Mouse (Mus musculus) frontal cortex, adult 2 months (tissue): Measurements from ENCODE around the gene Ddx58. TPM values are rescaled to one million over a fixed set of nuclear protein-coding genes. Genes with fewer than 3 reads are reported as not detected.

Experiments
- DNase-seq, 2 experiments: peaks; one replicate each; pipeline ENCODE4 v3.0.0; 2022; ENCODE audit warnings: low spot score in 1 of 2; ENCODE audit errors: extremely low spot score in 1 of 2
- polyA plus RNA-seq: library from polyadenylated mRNA; depleted of rRNA; stranded (reverse); fragments of >200 nt; gene quantifications from 2 replicates; pipeline ENCODE4 v1.2.3, GENCODE M21; 2012; rRNA removed

The Ddx58 gene
- polyA plus RNA-seq, result 5.8 and 6.0 TPM in 2 replicates

DNA sequence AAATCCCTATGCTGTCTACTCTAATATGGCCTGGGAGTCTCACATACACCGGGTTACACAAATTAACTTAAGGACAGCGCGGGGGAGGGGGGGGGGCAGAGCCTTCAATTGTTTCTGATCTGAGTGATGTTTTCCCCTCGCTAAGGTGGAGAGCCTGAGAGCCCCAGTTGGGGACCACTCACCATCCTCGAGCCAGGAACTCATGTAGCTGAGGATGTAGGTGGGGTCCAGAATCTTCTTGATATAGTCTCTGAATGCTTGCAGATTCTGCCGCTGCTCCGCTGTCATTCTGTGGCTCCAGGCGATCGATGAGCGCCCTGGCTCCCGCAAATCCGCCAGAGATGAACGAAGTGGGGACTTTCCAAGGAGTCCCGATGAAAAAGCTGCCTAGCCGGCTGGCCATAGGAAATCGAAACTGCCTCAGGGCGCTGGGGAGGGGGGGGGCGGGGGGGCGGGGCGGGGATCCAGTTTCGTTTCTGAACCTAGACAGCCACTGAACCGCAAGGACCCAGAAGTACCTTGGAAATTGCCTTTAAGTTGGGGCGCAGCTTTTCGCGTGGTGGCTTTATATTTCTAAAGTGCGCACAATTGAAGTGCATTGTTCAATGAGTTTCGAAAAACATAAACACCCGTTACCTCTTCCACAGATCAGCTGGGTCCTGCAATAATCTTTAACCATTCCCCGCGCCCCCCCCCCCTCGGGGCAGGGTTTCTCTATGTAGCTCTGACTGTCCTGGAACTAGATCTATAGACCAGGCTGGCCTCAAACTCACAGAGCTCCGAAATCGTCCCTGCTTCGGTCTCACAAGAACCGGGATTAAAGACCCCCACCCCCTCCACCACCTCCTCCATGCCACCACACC lies at the start of gene Ddx58:
Gene Ddx58, minus strand, starts transcription at position 420 of the 863 bp plus-strand sequence.
- DNase-seq, result no peak

DNA sequence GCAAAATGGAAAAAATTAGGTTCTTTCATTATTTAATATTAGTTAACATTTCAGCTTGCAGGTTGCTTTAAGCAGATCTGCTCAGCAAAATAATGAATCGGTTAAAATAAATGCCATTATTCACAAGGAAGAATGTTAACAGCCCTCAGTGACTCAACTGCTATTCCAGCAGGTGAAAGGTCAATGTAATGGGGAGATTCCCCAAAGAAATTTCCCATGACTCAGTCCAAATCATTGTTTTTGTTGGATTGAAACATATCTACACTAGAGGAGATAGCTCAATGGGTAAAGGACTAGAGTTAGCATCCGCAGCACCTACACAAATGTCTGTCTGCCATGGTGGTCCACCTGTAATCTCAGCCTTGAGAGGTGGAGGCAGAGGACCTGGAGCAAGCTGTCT lies 49.4 kb upstream of the Ddx58 start:
- no peak for DNase-seq

DNA sequence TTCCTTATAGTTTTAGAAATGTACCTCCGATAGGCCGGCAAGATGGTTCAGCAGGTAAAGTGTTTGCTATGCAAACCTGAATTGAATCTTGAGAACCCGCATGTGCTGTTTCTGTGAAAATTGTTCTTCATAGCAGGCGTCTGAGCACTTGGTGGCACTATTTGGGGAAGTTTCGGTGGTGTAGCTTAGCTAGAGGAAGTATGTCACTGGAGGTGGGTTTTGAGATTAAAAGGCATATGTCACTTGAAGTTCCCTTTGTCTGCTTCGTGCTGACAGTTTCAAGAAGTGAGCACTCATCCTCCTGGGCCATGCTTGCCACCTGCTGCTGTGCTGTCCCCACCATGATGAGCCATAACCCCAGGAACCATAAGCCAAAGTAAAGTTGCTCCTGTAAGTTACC lies 47.8 kb upstream of the Ddx58 start:
- DNase-seq, result no peak

DNA sequence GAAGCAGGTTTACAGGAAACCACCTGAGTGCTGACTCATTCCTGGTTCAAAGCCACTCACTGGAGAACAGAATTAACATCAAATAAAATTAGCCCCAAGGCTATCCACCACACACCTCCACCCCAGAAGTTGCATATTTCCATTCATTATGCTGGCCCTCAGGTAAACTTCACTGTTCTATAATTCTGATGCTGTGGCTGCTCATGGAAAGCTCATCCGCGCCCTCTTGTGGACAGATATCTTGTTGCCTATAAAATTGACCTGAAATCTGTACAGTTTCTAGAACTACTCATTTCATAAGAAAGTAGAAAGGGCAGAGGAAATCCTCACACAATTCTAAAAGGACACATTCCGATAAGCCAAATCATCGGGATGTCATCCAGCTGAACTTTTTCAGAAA lies 46.0 kb upstream of the Ddx58 start:
- peak; percentile 62 to 91 for DNase-seq

DNA sequence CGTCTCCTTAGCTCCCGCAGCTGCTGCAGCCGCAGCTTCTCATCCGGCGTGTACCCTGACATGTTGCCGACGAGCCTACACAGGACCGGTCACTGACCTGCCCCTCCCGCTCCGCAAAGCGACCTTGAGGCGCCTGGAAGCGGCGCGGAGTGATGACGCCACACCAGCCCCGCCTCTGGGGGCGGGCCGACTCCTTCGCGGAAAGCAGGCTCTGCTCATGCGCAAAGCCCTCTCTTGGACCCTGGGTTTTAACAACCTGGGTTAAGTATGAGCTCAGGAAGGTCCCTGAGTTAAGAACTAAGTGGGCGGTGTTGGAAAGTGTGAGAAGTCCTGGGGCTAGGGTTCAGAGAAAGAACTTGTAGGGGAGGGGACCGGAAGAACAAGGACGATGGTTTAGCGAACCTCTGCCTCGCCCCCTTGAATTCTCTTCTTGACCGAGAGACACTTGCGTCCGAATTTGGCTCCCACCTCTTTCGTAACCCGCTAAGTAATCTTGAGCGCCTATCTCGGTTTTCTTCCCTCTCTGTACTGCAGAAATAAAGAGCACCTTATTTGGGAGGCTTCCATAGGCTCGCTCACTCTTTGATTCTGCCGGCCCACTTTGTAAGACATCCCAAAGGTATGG lies 39.8 kb upstream of the Ddx58 start, which contains the start of gene Ndufb6:
Gene Ndufb6, minus strand, starts transcription at position 146 of the 625 bp plus-strand sequence.
- DNase-seq, result peak; percentile 79 to 94

DNA sequence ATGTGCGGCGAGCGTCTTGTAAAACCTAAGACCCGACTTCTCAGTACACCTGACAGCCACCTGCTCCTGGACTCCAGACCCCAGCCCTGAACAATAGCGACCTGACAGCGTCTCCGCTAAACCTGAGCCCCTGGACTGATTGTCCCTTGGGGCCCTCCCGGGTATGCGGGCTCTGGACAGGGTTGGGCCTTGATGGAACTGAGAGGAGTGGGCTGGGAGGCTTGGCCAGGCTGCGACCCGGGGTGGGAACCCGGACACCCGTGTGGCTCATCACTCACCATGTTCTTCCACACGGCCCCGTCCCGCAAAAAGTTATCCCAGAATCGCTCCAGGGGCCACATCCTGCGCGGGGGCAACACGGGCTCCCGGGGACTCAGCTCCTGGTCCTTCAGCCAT lies 39.2 kb upstream of the Ddx58 start:
- DNase-seq, result peak; percentile 11 to 19

DNA sequence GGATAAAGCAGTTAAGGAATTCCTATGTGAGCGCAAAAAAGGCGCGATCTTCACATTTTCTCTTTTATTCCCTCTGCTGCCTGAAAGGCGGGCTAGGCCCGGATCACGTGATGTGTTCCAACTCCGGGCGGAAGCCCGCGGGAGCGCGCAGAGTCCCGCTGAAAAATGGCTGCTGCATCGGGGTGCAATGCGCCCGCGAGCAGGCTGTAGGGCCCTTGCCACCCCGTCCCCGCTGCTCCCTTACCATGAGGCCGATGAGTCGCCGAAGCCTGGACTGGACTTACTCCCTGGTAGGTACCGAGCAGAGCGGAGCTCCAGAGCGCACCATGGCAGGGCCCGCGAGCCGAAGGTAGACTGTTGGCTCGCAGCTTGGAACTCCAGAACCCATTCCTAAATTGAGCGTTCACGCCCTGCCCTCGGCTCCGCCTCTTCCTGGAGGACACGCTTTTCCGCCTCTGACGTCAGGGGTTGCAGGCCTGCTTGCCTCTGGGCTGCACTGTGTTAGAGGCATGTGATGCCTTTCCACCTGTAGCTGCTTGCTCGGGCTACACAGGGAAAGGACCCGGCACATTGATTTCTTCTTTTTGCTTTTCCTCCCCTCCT lies 29.9 kb upstream of the Ddx58 start, which contains the start of the genes Smim27 and Topors:
Gene Smim27, plus strand, starts transcription at position 150 of the 603 bp plus-strand sequence.
Gene Topors, minus strand, starts transcription at position 421 of the 603 bp plus-strand sequence.
- DNase-seq, result peak; percentile 93 to 96

DNA sequence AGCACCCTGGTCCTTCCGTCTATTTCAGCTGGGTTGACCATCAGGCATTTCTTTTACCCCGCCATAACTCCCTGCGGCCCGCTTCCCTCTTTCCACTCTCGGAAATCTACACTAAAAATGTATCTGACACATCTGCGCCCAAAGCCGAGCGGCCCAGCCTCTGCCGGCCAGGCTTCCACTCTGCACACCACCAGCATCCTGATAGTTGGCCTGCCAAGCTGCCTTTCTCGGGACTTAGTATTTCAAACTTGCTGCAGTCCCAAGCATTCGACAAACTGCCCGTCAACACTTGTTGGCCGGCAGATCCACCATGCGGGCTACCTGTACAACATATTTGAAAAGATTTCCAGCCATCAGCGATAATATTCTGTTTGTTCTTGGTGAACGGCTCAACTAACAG lies 29.2 kb upstream of the Ddx58 start:
- peak in 1 of 2 experiments; percentile 7 for DNase-seq

DNA sequence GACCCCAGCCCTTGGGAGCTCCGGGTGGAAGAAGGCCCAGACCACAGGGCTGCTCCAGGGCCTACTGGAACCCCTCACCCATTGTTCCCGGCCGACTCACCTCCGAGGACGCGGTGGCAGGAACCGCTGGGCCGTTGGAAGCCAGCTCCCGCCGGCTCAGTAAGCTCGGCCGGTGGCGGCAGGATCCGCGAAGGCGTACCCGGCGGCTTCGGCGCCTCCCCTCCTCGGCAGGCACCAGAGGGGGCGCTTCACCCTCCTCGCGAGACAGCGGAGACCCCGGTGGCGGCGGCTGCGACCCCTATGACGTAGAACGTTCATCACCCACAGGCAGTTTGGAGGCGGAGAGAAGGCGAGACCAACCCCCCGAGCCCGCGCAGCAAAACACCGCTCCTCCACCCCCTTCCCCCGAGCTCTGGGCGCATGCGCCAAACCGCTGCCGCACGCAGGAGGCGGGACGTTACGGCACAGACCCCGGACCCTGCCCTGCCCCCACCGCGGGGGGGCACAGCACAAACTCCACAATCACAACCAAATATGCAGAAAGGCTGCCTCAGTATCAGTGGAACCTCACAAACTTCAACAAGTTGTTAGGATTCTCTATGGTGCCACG lies 28.7 kb upstream of the Ddx58 start:
- DNase-seq, result peak; percentile 85 to 93

DNA sequence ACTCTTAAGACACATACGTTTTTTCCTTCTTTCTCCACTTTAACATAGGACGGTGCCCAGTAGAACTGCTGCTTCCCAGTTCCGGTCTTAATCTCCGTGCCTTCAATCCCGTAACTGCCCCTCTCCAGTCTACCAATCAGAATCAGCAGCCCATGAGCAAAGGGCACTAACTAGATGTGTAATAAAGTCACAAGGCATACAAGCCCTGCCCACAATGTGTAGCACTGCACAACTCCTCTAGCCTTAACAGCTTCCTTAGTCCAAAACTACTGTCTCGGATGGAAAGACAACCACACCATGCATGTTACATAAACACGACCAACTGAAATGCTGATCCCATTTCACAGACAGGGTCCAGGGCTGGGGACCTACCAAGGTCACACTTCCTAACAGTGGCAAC lies 28.1 kb upstream of the Ddx58 start:
- DNase-seq, result peak in 1 of 2 experiments; percentile 20

DNA sequence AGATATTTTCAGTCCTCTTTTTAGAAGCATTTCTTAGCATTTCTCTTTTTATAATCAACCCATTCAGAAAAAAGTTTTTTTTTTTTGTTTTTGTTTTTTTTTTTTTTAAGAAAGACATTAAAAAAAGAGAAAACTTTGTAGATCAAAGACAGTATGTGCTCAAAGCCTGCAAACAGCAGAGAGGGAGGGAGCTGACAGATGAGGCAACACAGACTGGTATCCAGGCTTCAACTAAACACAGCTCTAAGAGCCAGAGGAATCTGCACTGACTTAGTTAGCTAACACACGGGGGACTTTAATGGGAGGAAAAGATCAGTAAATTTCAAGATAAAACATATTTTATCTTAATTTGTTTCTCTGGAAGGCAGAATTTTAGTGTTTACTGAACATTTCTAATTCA lies 24.7 kb upstream of the Ddx58 start:
- DNase-seq, result no peak

DNA sequence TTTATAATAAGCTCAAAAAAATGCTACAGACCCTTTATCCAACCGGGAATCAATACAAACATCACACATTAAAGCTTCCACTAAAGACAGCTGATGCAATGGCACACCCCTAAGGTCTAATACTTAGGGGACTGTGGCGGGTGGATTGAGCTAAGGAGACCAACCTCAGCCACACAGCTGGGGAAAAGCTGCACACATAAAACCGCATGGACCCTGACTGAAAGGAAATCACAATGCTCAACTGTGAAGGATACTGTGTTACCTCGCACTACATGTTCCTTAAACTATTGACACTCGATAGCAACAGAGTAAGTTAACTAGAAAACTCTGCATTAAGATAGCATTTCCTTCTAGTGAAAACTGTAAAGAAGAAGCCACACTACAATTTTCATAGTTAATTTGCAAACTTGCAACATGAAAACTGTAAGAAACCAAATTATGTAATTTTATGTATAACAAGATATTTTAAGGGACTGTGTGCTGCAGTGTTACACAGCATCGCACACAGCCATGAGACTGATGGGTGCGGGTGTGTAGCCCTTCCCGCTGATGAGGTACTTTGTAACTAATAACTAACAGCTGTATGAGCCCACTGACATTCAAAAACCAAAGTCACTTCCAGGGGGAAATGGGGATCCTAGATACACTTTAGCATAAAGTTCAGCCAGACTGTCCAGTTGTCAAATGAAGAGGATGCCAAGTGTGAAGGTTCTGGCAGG lies 14.9 kb upstream of the Ddx58 start:
- DNase-seq, result no peak

DNA sequence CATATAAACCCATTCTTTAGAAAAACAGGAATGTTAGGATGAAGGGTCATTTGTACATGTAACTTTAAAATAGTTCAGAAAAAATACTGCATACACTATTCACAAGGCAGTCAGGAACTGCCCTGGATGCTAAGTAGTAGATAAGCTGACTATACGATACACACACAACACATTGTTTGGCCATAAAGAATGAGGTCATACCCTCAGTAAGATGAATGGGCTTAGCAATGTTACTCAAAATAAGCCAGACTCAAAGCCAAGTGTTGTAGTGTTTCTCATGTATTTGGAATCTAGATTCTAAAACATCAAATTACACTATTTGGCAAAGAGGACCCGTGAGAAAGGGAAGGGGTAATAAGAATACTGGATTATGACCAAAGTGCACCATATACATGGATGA lies 14.1 kb upstream of the Ddx58 start:
- no peak for DNase-seq

DNA sequence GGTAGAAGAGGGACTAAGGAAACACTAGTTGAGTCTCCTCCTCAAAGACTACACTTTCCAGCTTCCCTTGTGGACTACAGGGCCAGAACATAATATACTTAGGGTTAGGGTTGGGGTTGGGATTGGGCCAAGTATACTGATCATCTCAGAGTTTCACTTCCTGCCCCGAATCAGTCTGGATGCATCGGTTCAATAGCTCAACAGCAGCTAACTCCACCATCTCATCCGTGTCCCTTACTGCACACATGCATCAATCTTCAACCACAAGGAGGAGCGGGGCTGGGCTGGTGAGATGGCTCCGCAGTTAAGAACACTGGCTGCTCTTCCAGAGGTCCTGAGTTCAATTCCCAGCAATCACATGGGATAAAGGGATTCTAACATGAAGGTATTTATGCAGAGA lies 11.4 kb upstream of the Ddx58 start:
- DNase-seq, result no peak

DNA sequence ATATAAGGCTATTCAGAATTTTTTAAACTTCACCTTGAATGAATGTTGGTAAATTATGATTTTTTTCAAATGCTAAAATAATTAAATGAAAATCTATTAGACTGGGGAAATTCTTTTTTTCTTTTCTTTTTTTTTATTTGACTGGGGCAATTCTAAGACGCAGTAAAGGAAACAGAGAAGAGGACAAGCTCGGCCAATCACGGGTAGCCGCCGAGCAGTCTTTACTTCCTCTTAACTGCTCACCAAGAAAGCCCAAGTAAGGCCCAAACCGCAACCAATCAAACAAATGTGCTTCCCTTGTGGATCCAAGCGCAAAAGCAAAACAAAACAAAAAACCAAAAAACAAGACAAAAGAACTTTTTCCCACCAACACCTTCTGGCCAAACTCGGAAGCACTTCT lies 4.4 kb upstream of the Ddx58 start:
- no peak for DNase-seq

DNA sequence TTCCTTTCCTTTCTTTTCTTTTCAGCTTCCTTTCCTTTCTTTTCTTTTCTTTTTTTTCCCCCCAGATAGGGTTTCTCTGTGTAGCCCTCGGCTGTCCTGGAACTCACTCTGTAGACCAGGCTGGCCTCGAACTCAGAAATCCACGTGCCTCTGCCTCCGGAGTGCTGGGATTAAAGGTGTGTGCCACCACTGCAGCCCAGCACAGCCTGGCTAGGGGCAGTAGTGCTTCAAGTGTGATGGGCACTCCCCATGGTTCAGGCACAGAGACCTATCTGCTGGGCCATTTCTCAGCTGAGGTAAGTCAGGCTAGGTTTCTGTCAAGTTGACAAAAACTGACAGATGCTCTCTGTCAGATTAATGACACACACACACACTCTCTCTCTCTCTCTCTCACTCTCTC lies 3.4 kb upstream of the Ddx58 start:
- no peak for DNase-seq

DNA sequence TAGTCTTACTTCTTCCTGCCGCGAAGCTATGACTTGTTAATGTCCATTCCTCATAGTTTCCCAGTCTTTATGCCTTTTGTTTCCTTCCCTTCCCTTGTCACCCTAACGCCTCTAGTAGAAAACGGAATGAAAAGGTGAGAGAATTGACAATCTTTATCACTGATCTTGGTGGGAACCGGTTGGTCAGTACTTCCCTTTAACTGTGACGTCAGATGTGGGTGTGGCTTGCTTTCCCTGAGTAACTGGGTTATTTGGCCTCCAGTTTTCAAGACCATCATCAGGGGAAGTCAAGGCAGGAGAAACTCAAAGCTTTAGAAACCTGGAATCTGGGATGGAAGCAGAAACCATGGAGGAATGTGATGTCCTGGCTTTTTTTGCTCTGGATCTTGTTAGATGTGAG lies 2.3 kb upstream of the Ddx58 start:
- no peak for DNase-seq

DNA sequence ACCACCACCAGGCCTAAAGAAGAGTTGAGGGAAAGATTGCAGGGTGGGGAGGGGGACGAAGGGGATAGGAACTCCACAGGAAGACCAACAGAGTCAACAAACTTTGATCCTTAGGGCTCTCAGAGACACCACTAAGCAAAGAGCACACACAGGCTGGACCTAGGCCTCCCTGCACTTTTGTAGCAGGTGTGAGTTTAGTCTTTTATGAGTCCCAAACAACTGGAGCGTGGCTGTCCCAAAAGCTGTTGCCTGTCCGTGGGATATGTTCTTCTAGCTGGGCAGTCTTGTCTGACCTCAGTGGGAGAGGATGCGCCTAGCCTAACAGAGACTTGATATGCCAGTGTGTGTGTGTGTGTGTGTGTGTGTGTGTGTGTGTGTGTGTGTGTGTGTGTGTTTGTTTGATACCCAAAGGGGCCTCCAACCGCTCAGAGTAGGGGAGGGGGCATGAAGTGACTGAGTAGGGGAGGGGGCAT lies 680 bp upstream of the Ddx58 start:
- DNase-seq, result no peak

DNA sequence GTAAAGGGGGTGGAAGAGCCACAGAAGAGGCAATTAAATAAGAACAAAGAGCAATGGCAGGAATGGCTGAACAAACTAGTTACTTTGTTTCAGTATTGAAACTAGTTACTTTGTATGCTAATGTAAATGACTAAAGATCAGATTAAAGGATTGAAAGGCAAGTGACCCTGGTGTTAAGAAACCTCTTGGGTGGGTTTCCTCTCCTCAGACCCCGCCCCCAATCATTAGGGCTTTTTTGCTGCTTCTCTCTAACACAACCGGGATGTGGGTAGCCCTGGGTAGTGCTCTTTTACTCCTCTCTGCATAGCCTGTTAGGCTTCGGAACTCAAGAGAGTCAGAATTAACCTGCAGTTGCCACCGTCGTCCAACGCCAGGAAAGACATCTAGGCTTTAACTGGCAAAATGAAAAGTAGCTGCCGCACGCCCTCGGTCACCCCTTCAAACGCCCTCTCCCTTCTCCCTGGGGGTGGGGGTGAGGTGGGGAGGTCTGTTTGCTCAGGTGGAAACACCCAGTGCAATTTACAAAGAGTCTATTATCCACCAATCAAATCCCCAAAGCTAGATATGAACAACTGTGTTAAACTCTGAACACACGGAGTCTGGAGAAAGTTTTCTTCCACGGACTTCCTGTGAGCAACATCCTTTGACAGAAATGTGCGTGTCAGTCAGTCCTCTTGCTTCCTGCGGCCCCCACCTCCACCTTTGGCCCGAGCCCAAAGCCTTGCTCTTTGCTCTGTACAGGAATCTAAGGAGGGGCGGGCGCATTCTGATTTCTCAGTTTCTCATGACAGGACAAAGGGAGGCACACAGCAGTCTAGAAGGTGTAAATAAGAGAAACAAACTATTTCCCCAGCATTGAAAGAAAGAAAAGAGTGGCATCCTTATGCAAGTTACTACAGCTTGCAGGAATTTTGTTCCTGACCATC lies 882 bp downstream of the Ddx58 start:
- DNase-seq, result no peak
